Mouse (Mus musculus) hindbrain, embryonic 13.5 days (tissue): ENCODE measurements at regions not wholly inside any gene's neighbourhood (a gene's known extent, or its start where the extent isn't known, plus 50 kb on each side); places are given as distances from the start of the nearest gene placed in this dataset.
"Not testable (repeated sequence)": the region's sequence is repeated elsewhere in the genome, so short reads cannot be mapped to it uniquely, and the experiment has no call there.

ENCODE experiments used
- ATAC-seq: fragments of 200-750 bp; cut with Nextera tagmentation; 2 replicates; pipeline ENCODE4 v1.8.0; 2017; ENCODE audit warnings: moderate TSS enrichment; ENCODE audit not compliant: low FRiP score
- H3K27ac ChIP-seq: fragments of 300-500 bp; sonication (generic); 2 replicates; pipeline ENCODE4 v1.5.1; 2015; ENCODE audit warnings: inconsistent platforms, mild to moderate bottlenecking, moderate library complexity
- H3K27me3 ChIP-seq: fragments of 300-500 bp; sonication (generic); 2 replicates; pipeline ENCODE4 v1.6.1; 2015; ENCODE audit warnings: mild to moderate bottlenecking, inconsistent platforms
- H3K36me3 ChIP-seq: fragments of 300-500 bp; sonication (generic); 2 replicates; pipeline ENCODE4 v1.6.1; 2015; ENCODE audit warnings: mild to moderate bottlenecking, inconsistent platforms
- H3K4me1 ChIP-seq: fragments of 300-500 bp; sonication (generic); replicated peaks from 2 replicates; pipeline ENCODE4 v1.6.1; 2015; ENCODE audit warnings: inconsistent platforms
- H3K4me2 ChIP-seq: fragments of 300-500 bp; sonication (generic); 2 replicates; pipeline ENCODE4 v1.6.1; 2015; ENCODE audit warnings: inconsistent platforms, mild to moderate bottlenecking, moderate library complexity
- H3K4me3 ChIP-seq: fragments of 300-500 bp; sonication (generic); 2 replicates; pipeline ENCODE4 v1.5.1; 2015; ENCODE audit warnings: mild to moderate bottlenecking, inconsistent platforms
- H3K9ac ChIP-seq: fragments of 300-500 bp; sonication (generic); 2 replicates; pipeline ENCODE4 v1.6.1; 2015; ENCODE audit warnings: mild to moderate bottlenecking, inconsistent platforms
- H3K9me3 ChIP-seq: fragments of 300-500 bp; sonication (generic); 2 replicates; pipeline ENCODE4 v1.6.1; 2016; ENCODE audit warnings: inconsistent platforms
- whole genome bisulfite sequencing: fragments of 180-500 bp; shearing (Covaris S2); methylation state at CpG from one replicate; pipeline ENCODE4 v1.1.7; 2015; 5-methylcytosine and 5-hydroxymethylcytosine counted together

DNA sequence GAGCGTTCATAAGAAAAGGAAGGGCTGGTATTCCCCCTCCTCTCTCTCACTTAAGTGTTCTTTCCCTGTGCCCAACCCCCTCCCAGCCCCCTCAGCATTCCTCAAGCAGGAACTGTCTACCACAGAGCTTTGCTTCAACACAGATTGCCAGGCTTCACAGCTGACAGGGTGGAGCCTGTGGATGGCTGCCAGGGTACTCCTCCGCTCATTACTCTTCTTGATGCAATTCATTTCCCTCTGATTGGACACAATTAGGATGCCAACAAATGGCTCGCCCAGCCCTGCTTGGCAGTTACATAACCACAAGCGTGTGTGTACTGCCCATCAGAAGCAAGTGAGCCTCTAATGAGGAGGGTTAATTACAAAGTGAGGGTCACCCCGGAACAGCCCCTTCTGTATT is 116.5 kb upstream of the Galnt18 start:
- WGBS: 45% methylated on average over 5 of the region's 5 CpGs
- H3K9ac ChIP-seq: no peak overlapping the region
- no peak overlapping the region for H3K27ac ChIP-seq
- no peaks in the 10 kb centered on the region for H3K36me3 ChIP-seq
- 0 out of 2 replicates have a peak, but pooled peaks cover 6% of the 10 kb centered on the region for H3K9me3 ChIP-seq
- peaks cover 10% of the 10 kb centered on the region for H3K4me1 ChIP-seq
- peaks cover 4% of the 10 kb centered on the region; the same call in 1 of the 2 replicates for H3K27me3 ChIP-seq
- peak; percentile 84 for ATAC-seq
- no peak overlapping the region for H3K4me2 ChIP-seq
- H3K4me3 ChIP-seq: no peak overlapping the region

DNA sequence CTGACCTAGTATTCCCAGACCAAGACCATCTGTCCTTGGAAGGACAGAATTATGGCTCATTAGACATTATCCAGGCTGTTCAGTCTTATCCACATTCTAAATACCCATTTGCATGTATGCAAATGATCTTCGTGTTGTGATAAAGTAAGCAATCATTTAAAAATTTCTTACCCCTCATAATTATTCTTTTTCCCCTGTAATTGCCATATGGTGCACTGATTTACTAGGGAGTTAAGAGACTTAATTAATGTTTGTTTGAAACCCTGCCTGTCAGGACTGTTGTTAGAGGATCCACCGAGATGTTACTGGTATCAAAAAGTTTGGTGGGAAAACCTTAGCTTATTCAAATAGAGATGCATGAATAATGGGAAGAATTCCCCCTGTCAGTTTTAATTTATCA is 103.2 kb upstream of the Galnt18 start:
- Histone ChIP-seq H3K27me3 (no peaks in the 10 kb centered on the region), H3K9me3 (no peaks in the 10 kb centered on the region), H3K27ac (no peak overlapping the region), H3K4me1 (no peaks in the 10 kb centered on the region), H3K4me3 (no peak overlapping the region), H3K4me2 (no peak overlapping the region), H3K36me3 (no peaks in the 10 kb centered on the region), H3K9ac (no peak overlapping the region)
- ATAC-seq: no peak
- 67% methylated on average over 2 of the region's 2 CpGs for WGBS

DNA sequence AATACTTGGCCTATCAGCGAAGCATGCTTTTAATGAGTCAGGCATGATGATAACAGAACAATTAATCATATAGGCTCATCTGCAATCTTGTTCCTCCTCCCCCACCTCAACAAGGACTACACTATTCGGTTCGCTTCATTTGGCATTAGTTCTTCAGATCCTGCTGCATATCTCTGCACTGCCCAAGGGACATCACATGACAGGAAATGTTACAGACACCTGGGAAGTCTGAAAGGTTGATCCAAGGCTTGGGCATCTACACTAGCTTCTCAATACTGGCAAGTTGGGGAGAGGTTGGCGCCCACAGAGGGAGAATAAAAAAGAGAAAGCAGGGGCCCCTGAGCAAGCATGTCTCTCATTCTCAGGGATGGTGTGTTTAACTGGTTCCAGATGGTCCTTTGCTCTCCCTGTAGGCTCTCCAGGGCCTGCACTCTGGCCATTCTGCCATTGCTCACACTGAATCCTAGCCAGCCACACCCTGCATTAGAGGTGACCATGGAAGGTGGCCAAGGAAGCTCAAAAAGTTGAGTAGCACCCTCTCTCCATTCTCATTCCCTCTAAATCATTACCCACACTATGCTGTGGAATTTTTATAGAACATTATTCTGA is 100.4 kb upstream of the Galnt18 start:
- no peak overlapping the region for H3K4me3 ChIP-seq
- H3K4me2 ChIP-seq: no peak overlapping the region
- no peak overlapping the region for H3K27ac ChIP-seq
- 85% methylated on average over 4 of the region's 4 CpGs for WGBS
- ATAC-seq: no peak
- H3K9me3 ChIP-seq: no peaks in the 10 kb centered on the region
- no peaks in the 10 kb centered on the region for H3K36me3 ChIP-seq
- H3K4me1 ChIP-seq: no peaks in the 10 kb centered on the region
- no peaks in the 10 kb centered on the region for H3K27me3 ChIP-seq
- no peak overlapping the region for H3K9ac ChIP-seq

DNA sequence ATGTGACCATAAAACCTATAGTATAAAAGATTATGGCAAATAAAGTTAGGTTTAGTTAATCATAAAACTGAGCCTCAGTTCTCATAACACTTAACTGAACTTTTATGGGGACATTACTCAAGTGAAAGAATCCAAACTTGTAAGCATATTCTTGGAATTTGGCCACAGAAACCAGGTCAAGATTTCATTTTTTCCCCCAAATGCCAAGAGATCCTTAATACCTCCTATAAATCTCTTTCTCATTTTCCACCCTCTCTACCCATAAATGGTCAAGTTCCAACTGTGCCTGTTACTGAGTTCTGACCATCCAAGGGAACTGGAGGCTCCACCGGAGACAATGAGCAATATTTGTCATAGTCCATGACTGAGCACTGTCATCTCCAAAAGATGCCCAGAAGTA is 97.8 kb upstream of the Galnt18 start:
- no peak overlapping the region for H3K4me3 ChIP-seq
- WGBS: 84% methylated on average over 1 of the region's 1 CpGs
- no peak overlapping the region for H3K9ac ChIP-seq
- H3K4me1 ChIP-seq: no peaks in the 10 kb centered on the region
- no peak for ATAC-seq
- no peak overlapping the region for H3K27ac ChIP-seq
- H3K36me3 ChIP-seq: no peaks in the 10 kb centered on the region
- no peaks in the 10 kb centered on the region for H3K27me3 ChIP-seq
- no peaks in the 10 kb centered on the region for H3K9me3 ChIP-seq
- no peak overlapping the region for H3K4me2 ChIP-seq

DNA sequence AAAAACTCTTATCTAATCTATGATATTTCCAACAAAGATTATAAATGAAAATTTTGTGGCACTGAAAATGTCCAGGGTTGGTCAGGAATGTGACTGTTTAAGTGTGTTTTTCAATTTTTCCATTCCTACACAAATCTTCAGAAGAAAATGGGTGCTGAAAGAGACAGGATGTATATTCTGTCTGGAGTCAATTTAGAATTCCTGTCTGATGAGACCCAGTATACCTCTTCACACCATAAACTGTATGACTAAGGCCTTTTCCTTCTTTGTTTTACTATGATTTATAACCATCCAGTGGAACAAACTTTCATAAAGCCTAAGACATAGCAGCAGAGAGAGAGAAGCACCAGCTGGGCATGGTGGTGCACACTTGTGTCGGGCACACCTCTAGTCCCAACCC is 96.2 kb upstream of the Galnt18 start:
- H3K4me3 ChIP-seq: no peak overlapping the region
- no peaks in the 10 kb centered on the region for H3K9me3 ChIP-seq
- ATAC-seq: no peak
- H3K27me3 ChIP-seq: no peaks in the 10 kb centered on the region
- WGBS: 93% methylated on average over 1 of the region's 1 CpGs
- H3K36me3 ChIP-seq: no peaks in the 10 kb centered on the region
- H3K4me1 ChIP-seq: no peaks in the 10 kb centered on the region
- H3K4me2 ChIP-seq: no peak overlapping the region
- no peak overlapping the region for H3K9ac ChIP-seq
- no peak overlapping the region for H3K27ac ChIP-seq

DNA sequence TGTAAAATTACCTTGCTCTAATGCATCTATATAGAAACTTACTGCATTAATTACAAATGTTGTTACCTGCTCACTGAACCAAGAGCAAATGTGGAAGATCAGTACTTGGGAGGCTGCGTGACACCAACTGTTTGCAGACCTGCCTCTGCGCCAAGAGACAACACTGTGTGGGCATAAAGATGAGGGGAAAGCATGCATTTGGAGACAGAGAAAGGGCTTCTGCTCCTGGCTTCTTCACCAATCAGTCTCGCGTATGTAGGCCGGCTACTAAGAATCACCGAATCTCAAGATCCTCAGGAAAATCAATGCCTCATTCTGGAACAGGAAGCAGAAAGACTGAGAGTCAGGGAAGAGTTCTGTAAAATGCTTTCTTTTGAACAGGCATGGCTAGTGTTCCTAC is 89.6 kb upstream of the Galnt18 start:
- Histone ChIP-seq H3K9ac (no peak overlapping the region), H3K27me3 (no peaks in the 10 kb centered on the region), H3K36me3 (no peaks in the 10 kb centered on the region), H3K4me2 (no peak overlapping the region), H3K9me3 (no peaks in the 10 kb centered on the region), H3K4me3 (no peak overlapping the region), H3K4me1 (no peaks in the 10 kb centered on the region), H3K27ac (no peak overlapping the region)
- 88% methylated on average over 6 of the region's 6 CpGs for WGBS
- ATAC-seq: no peak

DNA sequence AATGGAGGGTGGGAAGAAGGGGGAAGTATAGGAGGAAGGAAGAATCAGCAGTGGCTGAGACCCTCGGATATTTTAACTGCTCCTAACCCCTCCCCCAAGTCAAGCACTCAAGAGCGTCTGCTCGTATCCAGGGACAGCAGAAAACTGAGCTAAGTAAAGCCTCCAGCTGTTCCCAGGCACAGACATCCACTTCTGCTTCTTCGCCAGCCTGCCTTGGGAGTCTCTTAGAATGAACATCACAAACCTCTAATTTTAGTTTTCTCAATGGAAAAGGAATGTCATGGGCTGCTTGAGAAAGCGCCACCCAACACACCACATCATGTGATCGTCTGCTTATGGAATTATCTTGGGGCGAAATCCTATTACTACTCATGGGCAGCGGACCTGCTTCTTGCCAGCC is 83.3 kb upstream of the Galnt18 start:
- H3K4me2 ChIP-seq: no peak overlapping the region
- H3K27me3 ChIP-seq: no peaks in the 10 kb centered on the region
- H3K4me3 ChIP-seq: no peak overlapping the region
- H3K9me3 ChIP-seq: no peaks in the 10 kb centered on the region
- WGBS: 68% methylated on average over 8 of the region's 8 CpGs
- no peak overlapping the region for H3K9ac ChIP-seq
- no peak for ATAC-seq
- H3K27ac ChIP-seq: no peak overlapping the region
- H3K36me3 ChIP-seq: no peaks in the 10 kb centered on the region
- no peaks in the 10 kb centered on the region; the same call in 1 of the 2 replicates for H3K4me1 ChIP-seq

DNA sequence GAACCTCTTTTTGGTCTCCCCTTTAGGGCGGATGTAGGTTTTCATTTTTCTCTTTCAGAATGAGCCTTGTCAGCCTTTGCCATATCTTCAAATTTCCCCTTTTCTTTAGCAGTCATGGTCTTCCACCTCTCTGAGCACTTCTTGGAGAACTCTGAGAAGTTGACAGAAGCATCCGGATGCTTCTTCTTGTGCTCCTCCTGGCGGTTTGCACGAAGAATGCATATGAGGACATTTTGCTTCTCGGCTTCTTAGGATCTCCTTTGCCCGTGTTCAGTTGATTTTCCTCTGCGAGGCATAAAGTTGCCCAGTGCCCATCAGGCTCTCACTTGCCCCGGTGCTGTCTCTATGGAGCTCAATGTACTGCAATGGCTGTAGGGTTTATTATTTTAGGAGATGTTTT is 78.5 kb upstream of the Galnt18 start:
- not testable (repeated sequence) for H3K9ac ChIP-seq, H3K27me3 ChIP-seq, H3K36me3 ChIP-seq, H3K4me2 ChIP-seq, ATAC-seq, H3K27ac ChIP-seq, H3K4me1 ChIP-seq, H3K4me3 ChIP-seq, H3K9me3 ChIP-seq
- WGBS: 90% methylated on average over 8 of the region's 8 CpGs

DNA sequence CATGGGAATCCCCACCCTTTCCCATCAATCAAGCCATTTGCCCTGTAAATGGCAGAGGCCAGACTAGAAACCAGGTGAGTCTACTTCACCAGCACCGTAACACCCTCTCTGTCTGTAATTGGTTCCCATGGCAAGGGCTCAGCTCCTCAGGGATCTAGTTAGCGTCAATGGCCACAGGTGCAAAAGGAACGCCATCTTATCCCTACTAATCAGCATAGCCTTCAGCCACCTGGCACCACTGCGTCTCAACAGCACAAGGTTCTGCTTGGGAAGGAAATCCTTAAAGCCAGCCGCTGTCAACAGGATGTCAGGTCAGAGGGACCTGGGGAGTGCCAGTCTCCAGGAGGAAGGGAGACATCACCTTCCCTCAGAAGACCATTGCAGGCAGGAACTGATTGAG is 77.2 kb upstream of the Galnt18 start:
- H3K4me2 ChIP-seq: no peak overlapping the region
- H3K9ac ChIP-seq: no peak overlapping the region
- H3K4me1 ChIP-seq: peaks cover 5% of the 10 kb centered on the region; the same call in 1 of the 2 replicates
- H3K4me3 ChIP-seq: no peak overlapping the region
- no peaks in the 10 kb centered on the region for H3K9me3 ChIP-seq
- H3K27me3 ChIP-seq: no peaks in the 10 kb centered on the region
- H3K27ac ChIP-seq: no peak overlapping the region
- ATAC-seq: no peak
- WGBS: 43% methylated on average over 5 of the region's 5 CpGs
- no peaks in the 10 kb centered on the region for H3K36me3 ChIP-seq

DNA sequence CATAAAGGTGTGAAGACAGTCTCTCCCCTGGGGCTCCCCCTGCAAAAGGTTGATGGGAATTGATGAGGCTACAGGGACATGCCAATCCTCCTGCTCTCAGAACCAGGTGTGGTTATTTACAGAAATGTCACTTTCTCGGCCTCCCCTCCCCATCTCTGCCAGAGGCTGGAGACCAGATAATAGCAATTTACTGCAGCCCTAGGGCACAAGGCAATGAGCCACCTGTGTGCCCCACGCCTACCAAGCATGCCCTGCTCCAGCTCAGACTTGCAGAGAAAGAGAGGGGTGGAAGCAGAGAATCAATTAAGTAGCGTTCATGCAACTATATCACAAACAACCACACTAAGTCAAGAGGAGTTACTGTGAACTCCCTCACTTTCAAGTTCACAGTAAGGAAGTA is 75.5 kb upstream of the Galnt18 start:
- no peak overlapping the region for H3K9ac ChIP-seq
- no peaks in the 10 kb centered on the region for H3K36me3 ChIP-seq
- no peak overlapping the region for H3K4me3 ChIP-seq
- no peaks in the 10 kb centered on the region for H3K27me3 ChIP-seq
- H3K9me3 ChIP-seq: no peaks in the 10 kb centered on the region
- H3K27ac ChIP-seq: no peak overlapping the region
- no peak for ATAC-seq
- 83% methylated on average over 3 of the region's 3 CpGs for WGBS
- H3K4me2 ChIP-seq: no peak overlapping the region
- peaks cover 5% of the 10 kb centered on the region; the same call in 1 of the 2 replicates for H3K4me1 ChIP-seq

DNA sequence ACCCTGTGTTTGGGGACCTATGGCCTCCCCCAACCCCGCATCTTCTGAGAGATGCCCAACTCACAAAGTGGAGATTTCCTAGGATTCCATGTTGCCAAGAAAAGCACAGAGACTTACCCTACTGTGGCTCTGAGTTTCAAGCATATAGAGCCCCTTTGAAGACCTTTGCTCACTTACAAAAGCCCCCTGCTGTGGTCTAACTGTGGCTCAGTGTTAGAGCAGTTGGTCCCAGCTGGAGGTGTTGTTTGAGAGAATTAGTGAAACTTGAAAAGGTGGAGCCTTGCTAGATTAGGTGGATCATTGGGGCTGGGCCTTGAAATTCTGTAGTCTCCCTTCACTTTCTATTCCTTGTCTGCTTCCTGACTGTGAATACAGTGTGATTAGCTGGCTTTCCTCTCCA is 66.6 kb upstream of the Galnt18 start:
- no peak for ATAC-seq
- 39% methylated on average over 1 of the region's 1 CpGs for WGBS
- H3K36me3 ChIP-seq: no peaks in the 10 kb centered on the region

DNA sequence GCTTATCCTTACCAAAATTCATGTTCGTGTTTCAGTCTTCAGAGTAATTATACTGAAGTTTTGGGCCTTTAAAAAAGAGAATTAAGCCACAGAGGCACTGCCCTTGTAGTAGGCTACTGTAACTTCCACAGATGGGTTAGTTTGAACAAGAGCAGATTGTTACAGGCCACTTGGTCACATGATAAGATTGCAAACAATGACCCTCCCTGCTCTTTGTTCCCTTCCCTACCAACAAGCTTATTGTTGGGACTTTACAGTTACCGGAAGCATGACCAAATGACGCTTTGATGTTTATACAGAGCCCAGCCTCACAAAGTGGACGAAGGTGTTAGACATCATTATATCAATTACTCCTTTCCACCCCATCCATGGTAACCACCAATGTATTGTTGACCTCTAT is 63.9 kb upstream of the Galnt18 start:
- Histone ChIP-seq H3K27me3 (no peaks in the 10 kb centered on the region), H3K4me1 (no peaks in the 10 kb centered on the region), H3K9me3 (no peaks in the 10 kb centered on the region), H3K27ac (no peak overlapping the region), H3K4me2 (no peak overlapping the region), H3K4me3 (no peak overlapping the region), H3K36me3 (no peaks in the 10 kb centered on the region), H3K9ac (no peak overlapping the region)
- WGBS: 88% methylated on average over 4 of the region's 4 CpGs
- no peak for ATAC-seq

More for the DNA sequence above, 66.6 kb upstream of the Galnt18 start:
- Histone ChIP-seq H3K4me2 (no peak overlapping the region), H3K9me3 (no peaks in the 10 kb centered on the region), H3K27me3 (no peaks in the 10 kb centered on the region), H3K9ac (no peak overlapping the region), H3K4me1 (no peaks in the 10 kb centered on the region), H3K4me3 (no peak overlapping the region), H3K27ac (no peak overlapping the region)

DNA sequence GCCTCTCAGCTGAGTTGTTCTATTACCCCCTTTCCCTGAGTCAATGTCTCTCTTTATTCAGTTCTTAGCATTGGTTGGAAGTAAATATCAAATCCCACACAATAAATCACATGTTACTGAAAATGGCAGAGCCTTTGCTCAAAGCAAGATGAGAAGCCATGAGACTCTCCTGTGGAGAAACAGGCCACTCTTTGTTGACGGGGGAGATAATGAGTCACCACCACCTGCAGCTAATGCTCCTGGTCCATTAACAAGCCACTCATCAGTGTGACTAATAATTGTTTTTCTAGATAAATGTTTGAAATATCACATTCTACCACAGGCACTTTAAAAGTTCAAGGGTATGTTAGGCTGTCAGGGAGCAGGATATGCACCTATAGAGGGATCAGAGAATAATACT is 61.0 kb upstream of the Galnt18 start:
- no peak overlapping the region for H3K4me2 ChIP-seq
- H3K36me3 ChIP-seq: no peaks in the 10 kb centered on the region
- no peak overlapping the region for H3K9ac ChIP-seq
- H3K27ac ChIP-seq: no peak overlapping the region
- H3K9me3 ChIP-seq: no peaks in the 10 kb centered on the region
- no peak overlapping the region for H3K4me3 ChIP-seq
- no peaks in the 10 kb centered on the region for H3K27me3 ChIP-seq
- ATAC-seq: no peak
- 84% methylated on average over 1 of the region's 1 CpGs for whole genome bisulfite sequencing
- H3K4me1 ChIP-seq: no peaks in the 10 kb centered on the region
